Mouse (Mus musculus) kidney, adult 2 months (tissue): ENCODE data around the gene Tecta.

Experiments used
- CTCF ChIP-seq: fragments of 200-500 bp; conservative IDR thresholded peaks from 2 replicates; pipeline ENCODE4 v1.5.1; 2011; ENCODE audit warnings: low read depth, mild to moderate bottlenecking, control low read depth, low read length, moderate library complexity, mixed read lengths; ENCODE audit not compliant: insufficient read depth, insufficient read length
- POLR2A ChIP-seq: fragments of 200-500 bp; IDR thresholded peaks from one replicate; pipeline ENCODE4 v1.6.1; 2011; ENCODE audit warnings: low read depth, low read length, control low read depth

GRCm38 (mm10) chr9:42336575-42336974, 63.2 kb downstream of the Tecta start:
- TF ChIP-seq CTCF (no peak), POLR2A (no peak)
